Mouse (Mus musculus): Measurements from ENCODE around the gene Slc22a21.
A peak's percentile ranks its signal among the peaks of the same experiment; 100 is the strongest.
"Not testable (repeated sequence)": the region's sequence is repeated elsewhere in the genome, so short reads cannot be mapped to it uniquely, and the experiment has no call there.

Slc22a21 gene

GRCm38 (mm10) chr11:53979788-53980621, at the start of gene Slc22a21:
Slc22a21 (minus strand) TSS chr11:53980332.
- DNase-seq (ENCODE audit: low spot score): peak; percentile 77

GRCm38 (mm10) chr11:54028997-54029396, 48.9 kb upstream of the Slc22a21 start:
- no peak for DNase-seq (ENCODE audit: low spot score)

DNA sequence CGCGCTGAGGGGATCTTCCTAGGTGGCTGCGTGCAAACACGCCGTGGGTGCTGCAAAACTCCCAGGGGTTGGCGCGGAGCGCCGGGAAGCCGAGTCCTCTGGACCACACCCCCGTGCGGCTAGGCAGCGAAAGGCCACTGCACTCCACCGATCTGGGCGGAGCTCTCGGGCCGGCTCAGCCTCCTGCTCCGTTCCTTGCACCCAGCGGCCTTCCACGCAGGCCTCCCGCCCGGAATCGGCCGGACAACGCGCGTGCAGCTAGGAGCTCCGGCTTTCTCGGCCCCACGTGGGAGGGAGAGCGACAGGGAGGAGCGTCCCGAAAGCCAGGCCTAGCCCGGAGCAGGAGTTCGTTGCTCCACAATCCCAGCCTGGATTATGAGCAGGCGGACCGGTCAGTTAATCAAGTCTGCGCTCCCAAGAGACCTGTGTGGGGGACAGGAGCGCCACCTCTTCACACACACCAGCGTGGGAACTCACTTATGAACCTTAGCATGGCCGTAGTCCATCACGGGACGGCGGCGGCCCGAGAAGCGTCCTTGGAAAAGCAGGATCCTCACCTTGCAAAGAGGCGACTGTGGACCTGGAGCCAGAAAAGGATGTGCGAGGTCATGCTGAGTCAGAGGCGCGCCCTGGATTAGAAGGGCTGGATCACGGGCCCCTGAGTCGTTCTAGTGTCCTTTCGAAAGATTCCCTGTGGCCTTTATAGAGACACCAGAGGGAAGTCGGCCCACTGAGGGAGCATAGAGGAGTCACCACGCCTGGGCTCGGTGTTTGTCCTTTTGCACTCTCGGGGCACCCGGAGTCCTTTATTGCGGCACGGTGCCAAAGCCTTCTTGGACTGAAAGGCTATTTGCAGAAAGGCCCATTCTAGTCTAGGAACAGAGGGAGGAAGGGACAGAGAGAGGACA, 48.2 kb upstream of the Slc22a21 start, which contains the start of gene Slc22a4:
Gene Slc22a4 (minus strand): TSS at position 47 of the 908 bp plus-strand sequence.
- peak; percentile 80 for DNase-seq (ENCODE audit: low spot score)

- DNase-seq (ENCODE audit: low spot score): no peak
These were observed 47.3 kb upstream of the Slc22a21 start for GRCm38 (mm10) chr11:54027131-54028043.

GRCm38 (mm10) chr11:54026491-54027041, 46.4 kb upstream of the Slc22a21 start:
- DNase-seq (ENCODE audit: low spot score): peak; percentile 87

- DNase-seq (ENCODE audit: low spot score): no peak
These were observed 41.4 kb upstream of the Slc22a21 start for GRCm38 (mm10) chr11:54021396-54022093.

DNA sequence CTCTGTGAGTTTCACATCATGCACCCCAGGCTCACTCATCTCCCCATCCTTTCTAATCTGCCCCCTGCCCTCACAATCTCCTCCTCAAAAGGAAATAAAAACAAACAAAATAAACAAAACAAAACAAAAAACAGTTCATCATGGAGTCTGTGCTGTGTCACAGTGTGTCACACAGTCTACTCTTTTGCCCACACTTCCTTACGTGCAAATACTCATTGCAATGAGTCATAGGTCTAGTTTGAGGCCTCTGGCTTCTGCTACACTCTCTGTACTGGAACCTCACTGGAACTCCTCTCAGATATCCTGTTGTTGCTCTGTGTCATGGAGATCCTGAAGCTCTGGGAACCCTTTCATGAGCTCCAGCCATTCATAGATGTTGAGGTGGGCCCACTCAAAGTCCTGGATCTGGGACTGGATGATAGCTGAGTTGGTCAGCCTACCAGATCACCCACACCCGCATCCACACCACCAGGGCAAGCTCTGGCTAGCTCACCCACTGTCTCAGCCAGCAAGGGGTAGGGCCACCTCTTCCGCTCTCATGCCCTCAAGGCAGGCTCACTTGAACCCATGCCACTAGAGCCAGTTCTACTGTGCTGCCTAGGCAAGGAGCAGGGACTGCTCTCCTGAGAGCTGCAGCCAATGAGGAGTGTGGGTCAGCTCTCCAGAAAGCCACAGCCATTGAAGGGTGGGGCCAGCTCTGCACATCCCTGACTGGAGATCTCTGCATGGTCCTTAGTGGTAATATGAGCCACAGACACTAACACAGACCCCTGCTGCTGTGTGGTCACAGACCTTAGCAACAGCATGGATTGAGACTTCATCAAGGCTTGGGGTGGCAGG, 39.0 kb upstream of the Slc22a21 start:
- DNase-seq (ENCODE audit: low spot score): no peak

DNA sequence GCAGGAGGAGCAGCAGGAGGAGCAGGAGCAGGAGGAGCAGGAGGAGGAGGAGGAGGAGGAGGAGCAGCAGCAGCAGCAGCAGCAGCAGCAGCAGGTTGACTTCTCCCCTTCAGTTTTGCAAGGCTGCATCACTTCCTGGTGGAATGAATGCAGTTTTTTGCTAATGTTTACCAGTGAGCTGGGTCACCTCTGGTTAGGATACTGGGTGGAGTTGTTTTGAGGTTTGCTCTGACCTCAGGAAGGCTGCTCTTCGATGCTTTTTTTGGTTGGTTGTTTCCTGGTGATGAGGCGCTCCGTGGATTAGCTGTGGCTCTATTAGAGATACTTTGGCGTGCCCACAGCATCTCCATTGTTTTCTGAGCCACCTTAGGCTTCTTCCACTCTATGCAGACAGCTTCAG, 37.5 kb upstream of the Slc22a21 start:
- no peak for DNase-seq (ENCODE audit: low spot score)

- DNase-seq (ENCODE audit: low spot score): no peak
These were observed 35.9 kb upstream of the Slc22a21 start for GRCm38 (mm10) chr11:54016051-54016450.

GRCm38 (mm10) chr11:54012961-54013360, 32.8 kb upstream of the Slc22a21 start:
- no peak for DNase-seq (ENCODE audit: low spot score)

DNA sequence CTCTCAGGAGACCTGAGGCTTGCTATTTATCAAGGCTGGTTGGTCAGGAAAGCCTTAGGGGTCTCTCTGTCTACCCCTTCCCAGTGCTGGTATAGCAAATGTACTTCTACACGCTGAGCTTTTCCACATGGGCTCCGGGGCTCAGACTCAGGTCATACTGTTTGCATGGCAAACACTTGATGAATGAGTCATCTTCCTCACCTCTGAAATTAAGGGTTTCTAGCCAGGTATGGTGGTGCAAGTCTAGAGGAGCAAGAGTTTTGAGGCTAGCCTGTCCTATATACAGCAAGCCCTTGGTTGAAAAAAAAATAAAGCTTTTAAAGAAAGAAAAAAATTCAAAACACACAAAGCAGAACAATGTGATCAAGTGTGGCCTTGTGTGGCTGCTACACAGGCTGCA, 31.1 kb upstream of the Slc22a21 start:
- no peak for DNase-seq (ENCODE audit: low spot score)

DNA sequence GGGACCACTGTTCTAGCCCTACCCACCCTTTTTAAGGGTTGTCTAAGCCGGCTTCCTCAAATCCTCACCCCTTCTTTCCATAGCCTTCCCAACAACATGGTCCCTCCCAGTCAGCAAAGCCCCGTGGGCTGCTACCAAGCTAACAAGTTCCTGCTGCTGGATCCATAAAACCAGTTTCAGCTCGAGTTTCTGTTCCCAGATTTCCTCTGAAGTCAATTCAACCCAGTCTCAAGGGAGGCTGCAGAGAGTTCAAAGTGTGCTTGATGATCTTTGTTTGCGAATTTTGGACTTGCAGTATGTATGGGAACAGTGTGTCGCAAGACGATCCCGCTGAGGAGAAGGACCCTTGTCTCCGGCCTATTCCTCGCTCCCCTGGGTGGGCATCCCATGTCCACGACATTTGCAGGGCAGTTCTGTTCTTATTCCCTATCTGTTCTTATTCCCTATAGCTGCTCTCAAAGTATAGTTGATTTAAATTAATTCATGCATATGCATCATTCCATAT, 28.3 kb upstream of the Slc22a21 start:
- no peak for DNase-seq (ENCODE audit: low spot score)

DNA sequence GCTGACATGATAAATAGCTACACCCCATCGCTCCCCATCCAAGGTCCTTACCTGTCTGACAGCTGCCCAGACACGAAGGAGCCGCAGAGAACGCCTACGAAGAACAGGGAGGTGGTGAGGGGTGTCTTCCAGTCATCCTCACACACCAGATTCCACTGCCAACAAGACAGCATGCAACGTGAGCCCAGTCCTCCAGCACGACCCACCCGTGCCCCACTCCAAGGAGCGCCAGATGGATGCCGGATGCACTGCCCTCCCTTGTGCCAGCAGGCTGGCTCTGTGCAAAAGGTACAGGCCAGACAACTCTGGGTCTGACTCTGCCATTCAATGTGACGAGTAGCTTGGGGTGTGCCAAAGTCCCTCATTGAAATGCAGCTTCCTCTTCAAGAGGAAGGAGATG, 27.6 kb upstream of the Slc22a21 start:
- DNase-seq (ENCODE audit: low spot score): no peak

- no peak for DNase-seq (ENCODE audit: low spot score)
These were observed 26.8 kb upstream of the Slc22a21 start for GRCm38 (mm10) chr11:54006901-54007300.

GRCm38 (mm10) chr11:54006362-54006761, 26.2 kb upstream of the Slc22a21 start:
- not testable (repeated sequence) for DNase-seq (ENCODE audit: low spot score)

- peak; percentile 86 for DNase-seq (ENCODE audit: low spot score)
These were observed 24.6 kb upstream of the Slc22a21 start for GRCm38 (mm10) chr11:54004734-54005133.

GRCm38 (mm10) chr11:54004221-54004620, 24.1 kb upstream of the Slc22a21 start:
- no peak for DNase-seq (ENCODE audit: low spot score)

DNA sequence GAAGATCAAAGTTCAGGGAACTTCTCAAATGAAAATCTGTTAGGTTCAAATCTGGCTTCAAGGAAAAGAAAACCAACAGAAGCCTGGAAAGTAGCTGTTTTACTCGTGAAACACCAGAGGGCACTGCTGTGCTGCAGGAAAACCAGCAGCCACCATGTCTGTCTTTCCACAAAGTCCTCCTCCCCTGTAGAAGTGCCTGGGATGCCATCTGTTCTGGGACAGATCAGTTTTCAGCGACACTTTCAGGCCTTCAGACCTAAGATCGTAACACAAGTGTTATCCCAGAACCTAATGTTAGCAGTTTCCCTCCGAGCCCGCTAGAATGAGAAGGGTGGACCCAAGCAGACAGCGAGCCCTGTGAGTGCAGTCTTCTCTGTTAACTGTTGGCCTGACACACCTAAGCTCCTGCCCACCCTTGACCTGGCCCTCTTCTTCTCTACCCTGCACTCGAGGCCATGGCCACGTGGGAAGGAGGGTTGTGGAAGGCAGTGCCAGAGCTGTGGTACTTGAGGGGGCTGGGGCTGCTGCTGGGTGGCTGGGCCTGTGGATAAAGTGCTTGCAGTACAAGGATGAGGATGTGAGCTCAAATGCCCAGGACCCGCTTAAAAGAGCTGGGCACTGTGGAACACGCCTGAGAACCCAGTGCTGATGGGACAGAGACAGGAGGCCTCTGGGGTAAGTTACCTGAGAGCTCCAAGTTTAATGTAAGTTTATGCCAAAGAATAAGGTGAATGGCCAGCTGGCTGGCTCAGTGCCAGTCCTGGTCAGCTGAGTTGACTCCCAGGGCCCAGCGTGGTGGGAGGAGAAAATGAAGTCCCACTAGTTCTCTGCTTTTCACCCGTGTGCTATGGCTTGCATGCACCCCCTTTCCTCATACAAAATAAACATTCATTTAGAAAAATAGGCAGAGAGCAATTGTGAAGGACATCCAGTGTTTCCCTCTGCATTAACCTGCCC, 22.9 kb upstream of the Slc22a21 start:
- peak; percentile 61 for DNase-seq (ENCODE audit: low spot score)

Measured in c-Kit-positive CD71-positive TER-119-positive erythroid progenitor cells, embryonic 14.5 days (primary cell).